14 mouse cellular contexts compared by ENCODE assay signal in genomic region chr15:77265318-77265717, GRCm38 (mm10). TPM values are rescaled to one million over a fixed set of nuclear protein-coding genes. Genes with fewer than 3 reads are reported as not detected.
A peak's percentile ranks its signal among the peaks of the same experiment; 100 is the strongest.
DNase-seq lines count a peak whose midpoint lies in the region; ATAC-seq and TF ChIP-seq lines count a peak whose summit lies in the region.
"Had no signal": no experiment of that assay in that cellular context is flagged by ENCODE, and none has a peak within 500 bp of the region (broad histone marks: within the 10 kb centered on the region; RNA-seq: fewer than 3 reads in every experiment).

No protein-coding gene starts in this region.

- no peak overlapping the region for H3K4me2 ChIP-seq in hindbrain, embryonic 13.5 days
- H3K4me2 ChIP-seq in hindbrain, embryonic 16.5 days (ENCODE audit: low read length): no peak overlapping the region
- no peak overlapping the region for H3K4me2 ChIP-seq in myocyte (ENCODE audit: low read depth)
- H3K4me2 ChIP-seq: hindbrain, embryonic 15.5 days had no signal

- DNase-seq in frontal cortex, postnatal 14 days (ENCODE audit: low spot score in 2 of 2): no peak
- peak; percentile 69 for DNase-seq in brain, adult 2 months (ENCODE audit: low read depth, low spot score)
- no peak for DNase-seq in gastrocnemius, adult 2 months
- no peak for DNase-seq in spleen, postnatal 10 days (ENCODE audit: low spot score in 2 of 2)
- DNase-seq: adrenal gland, postnatal 25 days; cerebellum, adult 11 months; layer of hippocampus, adult 9-11 months; left cerebral cortex, postnatal 4 days had no signal

- peaks cover 22% of the 10 kb centered on the region for H3K4me1 ChIP-seq in hindbrain, embryonic 13.5 days (replicated peaks)
- peaks cover 5% of the 10 kb centered on the region for H3K4me1 ChIP-seq in hindbrain, embryonic 16.5 days (ENCODE audit: control insufficient read depth, insufficient read depth, low read depth, low read length)

- TF ChIP-seq POLR2A in myocyte (IDR thresholded peaks at IDR 0.05; ENCODE audit: insufficient read length, low read depth): no peak

- H3K9me3 ChIP-seq in hindbrain, embryonic 13.5 days: no peaks in the 10 kb centered on the region
- no peaks in the 10 kb centered on the region for H3K9me3 ChIP-seq in hindbrain, embryonic 16.5 days (ENCODE audit: control insufficient read depth, low read length)
- H3K9me3 ChIP-seq: hindbrain, embryonic 15.5 days had no signal

- peak; percentile 27; the same call in 1 of the 2 replicates for ATAC-seq in frontal cortex, adult (ENCODE audit: low TSS enrichment)
- ATAC-seq in hindbrain, embryonic 13.5 days (ENCODE audit: low FRiP score): no peak
- ATAC-seq in hindbrain, embryonic 16.5 days: no peak

- H3K27me3 ChIP-seq in hindbrain, embryonic 13.5 days: no peaks in the 10 kb centered on the region
- no peaks in the 10 kb centered on the region for H3K27me3 ChIP-seq in hindbrain, embryonic 16.5 days (replicated peaks; ENCODE audit: control insufficient read depth, insufficient read depth, low read length)
- no peaks in the 10 kb centered on the region for H3K27me3 ChIP-seq in myocyte (ENCODE audit: control insufficient read depth, insufficient read depth, insufficient read length)
- H3K27me3 ChIP-seq: hindbrain, embryonic 15.5 days had no signal

- no peaks in the 10 kb centered on the region for H3K36me3 ChIP-seq in hindbrain, embryonic 13.5 days
- no peaks in the 10 kb centered on the region for H3K36me3 ChIP-seq in hindbrain, embryonic 16.5 days (ENCODE audit: control insufficient read depth, insufficient read depth, low read length)
- no peaks in the 10 kb centered on the region for H3K36me3 ChIP-seq in myocyte (ENCODE audit: control insufficient read depth, insufficient read depth)
- H3K36me3 ChIP-seq: hindbrain, embryonic 15.5 days had no signal

- no peak for TF ChIP-seq CTCF in gastrocnemius, adult 2 months (IDR thresholded peaks at IDR 0.05)

- H3ac ChIP-seq in myocyte (ENCODE audit: control insufficient read depth, insufficient read length): no peak overlapping the region

- peaks cover 76% of the 10 kb centered on the region for H3K79me2 ChIP-seq in myocyte (ENCODE audit: control insufficient read depth, insufficient read depth)

- no peak overlapping the region for H3K4me3 ChIP-seq in hindbrain, embryonic 13.5 days
- H3K4me3 ChIP-seq in hindbrain, embryonic 16.5 days (ENCODE audit: low read length): no peak overlapping the region
- H3K4me3 ChIP-seq in myocyte: no peak overlapping the region
- H3K4me3 ChIP-seq in gastrocnemius, adult 2 months: no peak overlapping the region
- H3K4me3 ChIP-seq: hindbrain, embryonic 15.5 days had no signal

- 35% methylated on average over 4 of the region's 4 CpGs for WGBS in hindbrain, embryonic 13.5 days
- 33% methylated on average over 4 of the region's 4 CpGs for WGBS in hindbrain, embryonic 16.5 days

- intact Hi-C loops in gastrocnemius, adult 2 months (cut with DNase I): loop anchor here (2.0 kb wide), 1 partner anchor 31 kb away; no protein-coding TSS in a partner anchor

- no peak overlapping the region for H3K9ac ChIP-seq in hindbrain, embryonic 13.5 days
- H3K9ac ChIP-seq in hindbrain, embryonic 16.5 days (ENCODE audit: low read depth, low read length): no peak overlapping the region
- H3K9ac ChIP-seq: hindbrain, embryonic 15.5 days had no signal

- H3K27ac ChIP-seq in hindbrain, embryonic 13.5 days: peak overlapping the region; percentile 48; the same call in 1 of the 2 replicates
- no peak overlapping the region for H3K27ac ChIP-seq in hindbrain, embryonic 16.5 days (ENCODE audit: low read depth, low read length)
- no peak overlapping the region for H3K27ac ChIP-seq in gastrocnemius, adult 2 months
- H3K27ac ChIP-seq: hindbrain, embryonic 15.5 days; macrophage had no signal

TF ChIP-seq in myocyte, 11 proteins besides CTCF, POLR2A, EP300 and RAD21:
- TF ChIP-seq SRF (IDR thresholded peaks at IDR 0.05; ENCODE audit: control insufficient read depth, insufficient read length, low read depth) (peak; percentile 94), TCF12 (IDR thresholded peaks at IDR 0.05; ENCODE audit: insufficient read depth, poor library complexity, severe bottlenecking) (no peak)
TF ChIP-seq in myocyte: peak in this region for 1.

RNA-seq across cellular contexts. Expression of gene Rbfox2, which starts 41.5 kb away (rescaled TPM):
- polyA plus RNA-seq in hindbrain, embryonic 13.5 days (2015; fragmentation: Nextera tagmentation; extraction: Ambion mirVana): 158 and 159 TPM in 2 replicates
- polyA plus RNA-seq in hindbrain, embryonic 16.5 days (2015; fragmentation: Nextera tagmentation; extraction: Ambion mirVana): 122 and 140 TPM in 2 replicates
- polyA plus RNA-seq in myocyte (2012; fragmentation: generic; extraction: Trizol): 136 TPM
- 10 to 100 TPM; 48.2 to 78.6 TPM for total RNA-seq in gastrocnemius, adult 2 months (2021)
